Mouse (Mus musculus): ENCODE results near the gene Mcfd2.

- TF ChIP-seq CTCF (IDR thresholded peaks at IDR 0.05; ENCODE audit: low read depth, low read length) (no peak), POLR2A (IDR thresholded peaks at IDR 0.05; ENCODE audit: borderline replicate concordance, low read depth, low read length) (no peak)
Observed at GRCm38 (mm10) chr17:87227878-87228277, 37.9 kb downstream of the Mcfd2 start.
